Mouse (Mus musculus): ENCODE results near the gene Gm44.
"Not testable (repeated sequence)": the region's sequence is repeated elsewhere in the genome, so short reads cannot be mapped to it uniquely, and the experiment has no call there.

The Gm44 gene

DNA sequence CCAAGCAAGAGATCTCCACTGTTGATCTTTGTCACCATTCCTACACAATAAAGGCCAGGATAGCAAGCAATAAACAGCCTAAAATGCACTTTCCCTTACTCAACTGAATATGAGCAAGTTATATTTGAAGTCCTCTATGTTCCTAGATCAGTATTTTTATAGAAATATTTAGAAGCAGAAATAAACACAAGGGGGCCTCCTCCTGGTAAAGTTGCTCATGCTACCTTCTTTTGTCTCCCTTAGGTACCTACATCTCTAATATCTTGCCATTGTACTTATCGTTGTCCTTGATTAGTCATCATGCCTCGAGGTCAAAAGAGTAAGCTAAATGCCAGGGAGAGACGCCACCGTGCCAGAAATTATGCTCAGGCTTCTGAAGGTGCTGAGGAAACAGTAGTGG is at the start of gene Gm44:
Gene Gm44, plus strand, starts transcription at position 301 of the 400 bp plus-strand sequence.
- no peak for ATAC-seq (ENCODE audit: low TSS enrichment)

DNA sequence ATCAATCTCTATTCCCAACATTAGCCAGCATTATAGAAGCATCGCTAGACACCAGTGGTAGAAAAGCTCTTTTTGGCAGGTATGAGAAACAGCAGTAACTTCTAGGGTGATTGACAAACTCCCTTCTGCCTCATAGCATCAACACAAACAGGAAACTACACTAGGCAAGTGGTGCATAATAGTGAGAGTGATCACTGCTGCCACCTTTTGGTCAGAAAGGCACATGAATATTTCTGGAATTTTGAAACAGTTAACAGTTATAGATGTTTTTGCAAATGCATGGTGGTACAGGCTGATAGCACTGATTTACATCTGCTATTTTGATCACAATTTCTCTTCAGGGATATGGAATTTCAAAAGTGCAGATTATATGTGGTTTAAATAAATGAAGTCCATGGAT is 36.0 kb downstream of the Gm44 start:
- ATAC-seq (ENCODE audit: low TSS enrichment) = no peak

DNA sequence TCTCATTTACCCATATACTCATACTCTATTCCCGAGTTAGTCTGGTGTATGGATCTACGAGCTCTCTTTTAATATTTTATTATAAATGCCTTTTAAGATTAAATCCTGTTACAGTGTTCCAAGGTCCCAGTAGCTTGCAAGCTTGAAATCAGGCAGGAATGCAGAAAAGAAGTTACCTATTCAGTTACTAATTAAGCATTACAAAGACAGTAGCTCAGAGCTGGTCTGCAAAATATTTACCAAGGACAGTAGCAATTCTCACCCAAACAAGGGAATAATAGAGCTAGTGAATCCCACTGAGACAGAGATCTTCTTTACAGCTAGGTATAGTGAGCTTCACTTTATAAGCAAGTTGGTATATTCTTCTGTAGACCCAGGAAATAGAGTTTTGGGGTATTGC is 46.3 kb downstream of the Gm44 start:
- not testable (repeated sequence) for ATAC-seq (ENCODE audit: low TSS enrichment)

Data from frontal cortex, adult (tissue).